Mouse (Mus musculus) G1E-ER4 (cell line): ENCODE results near the gene Tbx4. TPM values are rescaled to one million over a fixed set of nuclear protein-coding genes. Genes with fewer than 3 reads are reported as not detected.

Source experiments
- GATA1 ChIP-seq: IDR thresholded peaks from one replicate; pipeline ENCODE4 v1.8.0; 2012; ENCODE audit warnings: low read length, inconsistent platforms
- polyA plus RNA-seq: library from polyadenylated mRNA; stranded (reverse); fragments of >175 nt; gene quantifications from 2 replicates; pipeline ENCODE4 v1.2.3, GENCODE M21; 2012

The Tbx4 gene
- polyA plus RNA-seq, 1 experiment = not detected

DNA sequence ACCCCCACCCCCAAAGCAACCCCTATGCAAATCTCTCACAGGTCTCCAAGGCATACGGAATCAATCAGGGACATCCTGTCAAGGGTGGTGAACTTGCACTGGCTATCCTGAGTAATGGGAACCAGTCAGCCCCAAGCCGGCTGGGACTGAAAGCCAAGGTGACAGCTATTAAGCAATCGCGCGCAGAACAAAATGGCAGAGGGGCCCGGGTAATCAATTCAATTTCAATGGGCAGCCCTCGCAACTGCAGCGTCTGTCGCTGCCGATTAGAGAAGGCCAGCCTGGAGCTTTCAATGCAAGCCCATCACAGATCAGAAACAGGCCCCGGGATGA is 31.7 kb downstream of the Tbx4 start:
- no peak for TF ChIP-seq GATA1

DNA sequence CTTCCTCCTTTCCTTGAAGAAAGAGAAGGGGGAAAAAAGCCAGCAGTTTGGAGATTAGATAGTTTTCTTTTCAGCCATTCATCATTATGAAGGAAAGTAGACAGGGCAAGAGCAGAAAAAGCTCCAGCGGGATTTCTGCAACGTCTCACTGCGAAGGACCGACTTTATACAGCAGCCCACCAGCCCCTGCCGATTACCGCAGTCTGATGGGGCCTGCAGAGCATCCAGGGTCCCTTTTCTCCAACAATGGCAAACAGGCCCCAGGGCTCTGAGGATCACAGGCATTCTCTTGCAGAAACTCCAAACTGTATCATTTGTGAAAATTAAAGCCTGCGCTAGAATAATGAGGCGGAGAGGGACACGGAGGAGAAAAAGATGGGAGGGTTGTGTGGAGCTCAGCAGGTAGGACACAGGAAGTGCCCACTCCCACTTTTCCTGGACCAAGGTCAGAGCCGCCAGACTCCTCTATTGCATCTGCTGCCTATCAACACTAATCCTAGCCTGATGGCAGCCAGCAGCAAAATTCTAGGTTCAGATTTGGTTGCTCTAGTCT is 32.2 kb downstream of the Tbx4 start:
- TF ChIP-seq GATA1 = no peak

GRCm38 (mm10) chr11:85925294-85925743 is 39.1 kb downstream of the Tbx4 start:
- no peak for TF ChIP-seq GATA1

DNA sequence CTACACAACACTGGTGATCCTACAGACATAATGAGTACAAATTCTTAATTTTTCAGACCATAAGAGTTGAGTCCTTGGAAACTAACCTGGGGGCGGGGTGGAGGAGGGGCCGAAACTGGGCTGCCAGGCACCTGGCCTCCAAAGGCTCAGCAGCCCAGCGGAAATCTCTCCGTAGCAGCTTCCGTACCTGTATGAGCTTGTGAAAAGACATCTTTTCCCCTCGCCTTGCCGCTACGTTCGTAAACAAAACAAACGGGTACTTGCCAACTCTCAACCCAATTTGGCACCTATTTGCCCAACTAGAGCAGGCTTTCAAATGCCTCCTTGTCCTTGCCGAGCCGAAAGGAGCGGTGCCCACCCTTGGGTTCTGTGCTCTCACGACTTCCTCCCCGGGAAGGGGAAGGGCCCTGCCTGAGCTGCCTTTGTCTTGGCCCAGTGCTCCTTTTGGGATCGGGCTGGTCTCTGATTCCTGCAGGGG is 40.1 kb downstream of the Tbx4 start:
- no peak for TF ChIP-seq GATA1

DNA sequence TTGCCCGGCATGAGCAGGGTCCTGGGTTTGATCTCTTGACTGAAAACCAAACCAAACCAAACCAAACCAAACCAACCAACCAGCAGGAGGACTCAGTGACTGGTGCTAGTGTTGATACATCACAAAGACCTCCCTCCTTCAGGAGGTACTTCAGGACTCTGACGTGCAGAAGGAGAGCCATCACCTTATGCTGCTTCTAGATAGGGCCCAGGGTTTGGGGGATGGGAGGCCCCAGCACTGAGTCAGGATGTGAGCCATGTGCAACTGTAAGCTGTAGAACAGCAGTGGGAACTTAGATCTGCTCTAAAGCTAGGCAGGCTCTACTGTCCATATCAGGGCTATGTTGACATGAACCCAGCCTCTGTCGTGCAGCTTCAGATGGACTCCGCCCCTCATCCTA is 41.9 kb downstream of the Tbx4 start:
- no peak for TF ChIP-seq GATA1

- no peak for TF ChIP-seq GATA1
Observed at GRCm38 (mm10) chr11:85929651-85930050, 43.4 kb downstream of the Tbx4 start.

GRCm38 (mm10) chr11:85941785-85942570 is 55.8 kb downstream of the Tbx4 start:
- TF ChIP-seq GATA1 = no peak

DNA sequence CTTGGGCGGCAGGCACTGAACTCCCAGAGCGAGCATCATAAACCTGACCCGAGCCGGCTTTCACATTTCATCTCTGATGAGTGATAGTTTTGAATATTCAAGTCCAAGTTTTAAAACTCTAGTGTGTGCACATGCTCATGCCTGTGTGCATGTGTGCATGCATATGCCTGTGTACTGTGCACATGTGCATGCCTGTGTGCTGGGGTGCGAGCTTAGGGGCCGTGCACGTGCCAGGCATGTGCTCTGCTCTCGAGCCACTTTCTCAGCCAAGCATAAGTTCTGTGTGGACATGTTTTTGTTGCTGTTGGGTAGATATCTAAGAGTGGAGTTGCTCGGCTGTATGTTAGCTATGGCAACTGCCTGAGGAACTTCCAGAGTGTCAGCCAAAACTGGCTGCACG is 62.5 kb downstream of the Tbx4 start:
- no peak for TF ChIP-seq GATA1

GRCm38 (mm10) chr11:85949749-85950148 is 63.5 kb downstream of the Tbx4 start:
- no peak for TF ChIP-seq GATA1

- no peak for TF ChIP-seq GATA1
Observed at GRCm38 (mm10) chr11:85952538-85952937, 66.3 kb downstream of the Tbx4 start.

DNA sequence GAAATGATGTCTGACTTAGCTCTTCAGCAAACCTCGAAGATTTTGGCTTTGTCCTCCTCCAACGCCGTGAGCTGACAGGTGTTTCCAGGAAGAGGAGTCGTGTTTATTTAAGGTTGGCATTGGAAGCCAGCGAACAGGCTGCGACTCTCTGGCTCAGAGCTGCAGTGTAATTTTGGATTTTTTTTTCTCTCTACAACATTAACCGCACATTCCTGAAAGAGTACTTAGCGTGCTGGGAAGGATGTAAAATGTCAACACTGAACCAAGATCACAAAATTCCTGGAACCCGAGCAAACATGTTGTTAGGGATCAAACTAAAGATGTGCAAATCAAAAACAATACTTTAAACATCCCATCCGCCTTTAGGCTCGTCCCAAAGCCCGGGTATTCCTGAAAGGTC is 69.4 kb downstream of the Tbx4 start:
- TF ChIP-seq GATA1 = no peak

DNA sequence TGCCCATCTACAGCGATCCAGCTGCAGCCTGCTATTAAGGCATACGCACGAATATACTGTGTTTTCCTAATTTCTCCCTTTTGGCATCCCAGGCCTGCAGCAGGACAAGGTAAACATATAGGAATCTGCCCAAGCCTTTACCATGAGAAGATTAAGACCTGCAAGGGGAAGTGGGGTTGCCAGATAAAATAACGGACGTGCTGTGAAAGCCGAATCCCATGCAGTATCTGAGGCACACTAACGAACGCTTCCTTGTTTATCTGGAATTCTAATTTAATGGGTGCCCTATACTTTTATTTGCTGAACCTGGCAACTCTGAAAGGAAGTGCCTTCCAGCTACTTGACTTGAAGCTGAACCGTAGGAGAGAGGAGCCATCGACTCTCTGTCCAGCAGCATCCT is 70.2 kb downstream of the Tbx4 start:
- no peak for TF ChIP-seq GATA1

- no peak for TF ChIP-seq GATA1
Observed at GRCm38 (mm10) chr11:85956950-85957778, 70.9 kb downstream of the Tbx4 start.

GRCm38 (mm10) chr11:85959837-85960236 is 73.6 kb downstream of the Tbx4 start:
- TF ChIP-seq GATA1 = no peak

DNA sequence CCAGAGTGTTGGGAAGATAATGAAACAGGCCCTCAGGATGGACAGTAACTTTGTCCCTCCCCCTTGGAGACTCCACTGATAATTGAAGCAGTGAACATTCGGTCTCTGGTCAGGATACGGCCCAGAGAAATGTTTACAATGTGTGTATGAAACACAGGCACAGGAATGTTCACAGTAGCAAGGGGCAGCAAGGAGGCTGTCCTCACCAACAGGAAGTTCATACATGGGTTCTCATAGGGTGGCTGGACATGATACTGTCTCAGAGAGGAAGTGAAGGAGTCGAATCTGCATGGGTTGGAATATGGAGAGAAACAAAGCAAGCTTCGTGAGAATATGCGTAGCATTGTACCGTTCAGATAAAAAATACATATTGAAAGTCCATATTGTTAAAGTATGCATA is 74.1 kb downstream of the Tbx4 start:
- TF ChIP-seq GATA1 = no peak

GRCm38 (mm10) chr11:85961498-85961897 is 75.3 kb downstream of the Tbx4 start:
- no peak for TF ChIP-seq GATA1

Other genes starting within 250 kb of the Tbx4 start
- gene Tbx2, start 53.9 kb upstream of the Tbx4 start, polyA plus RNA-seq = 0.26 and 0.28 TPM in 2 replicates
- not detected in 2 replicates for gene Gm11444, start 36.1 kb upstream of the Tbx4 start, polyA plus RNA-seq